Mouse (Mus musculus) urinary bladder, adult 18-20 months (tissue): Measurements from ENCODE around the gene Bpgm.

Experiments
- DNase-seq, 2 experiments: peaks; one replicate each; pipeline ENCODE4 v3.0.0; 2022; ENCODE audit warnings: low spot score in 2 of 2, mixed read lengths in 2 of 2

The Bpgm gene

DNA sequence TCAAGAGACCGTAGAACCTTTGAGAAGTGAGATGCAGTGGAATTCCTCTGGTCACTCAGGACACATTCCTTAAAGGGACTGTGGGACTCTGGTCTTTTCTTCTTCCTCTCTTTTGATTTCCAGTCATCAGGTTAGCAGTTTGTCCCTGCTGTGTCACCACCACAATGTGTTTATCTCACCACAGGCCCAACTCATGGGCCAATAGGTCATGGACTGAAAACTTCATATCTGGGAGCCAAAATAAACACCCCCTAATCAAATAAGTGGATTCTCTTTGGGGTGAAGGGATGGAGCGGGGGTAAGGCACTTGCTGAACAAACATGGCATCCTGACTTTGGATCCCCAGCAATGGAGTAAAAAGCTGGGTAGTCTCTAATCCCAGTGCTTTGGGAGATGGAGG lies 52.1 kb downstream of the Bpgm start:
- DNase-seq: no peak

DNA sequence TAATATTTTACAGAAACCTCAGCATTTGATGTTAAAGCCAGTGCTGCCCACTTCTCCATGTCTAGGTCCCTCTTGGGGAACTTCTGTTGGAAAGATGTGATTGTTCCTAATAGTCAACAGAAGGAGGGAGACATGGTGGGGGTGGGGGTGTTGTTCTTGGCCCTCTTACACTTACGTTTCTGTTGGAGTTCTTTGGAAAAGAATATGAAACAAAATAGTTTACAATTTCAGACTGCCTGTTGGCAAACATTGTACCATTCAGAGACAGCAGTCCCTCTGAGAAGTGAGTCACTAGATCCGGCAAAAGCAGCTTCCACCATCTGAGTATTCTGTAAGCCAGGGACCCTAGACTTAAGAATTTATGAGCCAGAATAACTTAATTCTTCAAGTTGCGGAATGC lies 54.0 kb downstream of the Bpgm start:
- DNase-seq: no peak

DNA sequence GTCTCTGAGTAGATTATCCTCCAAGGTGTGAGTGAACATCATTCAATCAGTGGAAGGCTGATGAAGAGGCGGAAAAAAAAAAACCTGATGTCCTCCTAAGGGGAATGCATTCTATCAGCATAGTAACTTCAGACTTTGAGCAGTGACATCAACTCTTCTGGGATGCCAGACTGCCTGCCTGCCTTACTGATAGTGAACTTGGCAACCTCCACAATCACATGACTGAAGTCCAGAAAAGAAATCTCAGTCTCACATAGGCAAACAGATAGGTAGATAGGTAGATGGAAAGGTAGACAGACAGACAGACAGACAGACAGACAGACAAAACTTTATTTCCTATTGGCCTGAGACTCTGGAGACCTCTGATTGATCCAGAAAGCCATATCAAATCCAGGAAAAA lies 57.0 kb downstream of the Bpgm start:
- no peak for DNase-seq

DNA sequence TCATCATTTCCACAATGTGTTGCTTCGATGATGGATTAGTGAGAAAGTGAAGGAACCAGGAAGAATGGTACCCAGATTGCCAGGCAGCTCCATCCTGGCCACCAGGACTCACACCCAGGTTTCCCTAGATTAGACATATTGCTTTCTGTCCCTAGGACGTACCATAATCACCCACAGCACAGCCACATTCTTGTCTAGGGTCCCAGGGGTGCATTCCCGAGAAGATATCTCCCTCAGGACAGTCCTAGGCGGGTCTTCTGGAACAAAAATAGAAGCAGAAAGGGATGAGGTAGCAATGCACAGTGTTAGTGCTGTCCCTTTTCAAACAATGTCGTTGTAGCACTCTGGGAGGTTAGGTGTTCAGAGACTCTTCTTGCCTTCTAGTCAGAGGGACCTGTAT lies 57.9 kb downstream of the Bpgm start:
- no peak for DNase-seq

GRCm38 (mm10) chr6:34542866-34543265 lies 66.9 kb downstream of the Bpgm start:
- no peak for DNase-seq

- no peak for DNase-seq
Measured at GRCm38 (mm10) chr6:34543303-34544206, 67.5 kb downstream of the Bpgm start.

GRCm38 (mm10) chr6:34544207-34544602 lies 68.2 kb downstream of the Bpgm start:
- no peak for DNase-seq

GRCm38 (mm10) chr6:34545286-34545685 lies 69.3 kb downstream of the Bpgm start:
- DNase-seq: no peak

- DNase-seq: no peak
Measured at GRCm38 (mm10) chr6:34548406-34548990, 72.5 kb downstream of the Bpgm start.

DNA sequence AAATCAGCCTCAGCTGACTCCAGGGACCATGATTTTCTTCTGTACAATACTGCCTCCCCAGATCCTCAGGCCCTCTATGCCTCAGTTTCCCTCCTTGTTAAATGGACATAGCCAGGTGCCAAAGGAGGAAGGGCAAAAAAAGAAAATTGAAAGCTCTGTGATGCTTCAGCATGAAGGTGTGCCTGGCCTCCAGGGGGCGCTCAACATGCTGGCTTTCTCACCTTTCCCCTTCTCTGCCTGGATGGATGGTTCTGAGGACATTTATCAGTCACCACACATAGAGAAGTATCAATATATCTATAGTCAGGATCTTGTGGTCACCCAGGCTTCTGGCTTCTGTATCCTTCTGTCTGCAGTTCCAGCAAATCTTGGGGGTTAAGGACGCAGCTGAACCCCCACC lies 73.0 kb downstream of the Bpgm start:
- DNase-seq: peak; percentile 25 to 29

GRCm38 (mm10) chr6:34552489-34553157 lies 76.6 kb downstream of the Bpgm start:
- no peak for DNase-seq

GRCm38 (mm10) chr6:34554291-34554997 lies 78.4 kb downstream of the Bpgm start:
- DNase-seq: no peak
